Mouse (Mus musculus): ENCODE measurements around the gene Rasl2-9. TPM values are rescaled to one million over a fixed set of nuclear protein-coding genes. Genes with fewer than 3 reads are reported as not detected.
"Not testable (repeated sequence)": the region's sequence is repeated elsewhere in the genome, so short reads cannot be mapped to it uniquely, and the experiment has no call there.

Rasl2-9 gene
- polyA plus RNA-seq (2015; fragmentation: Nextera tagmentation; extraction: Ambion mirVana), result 0.60 and 0.80 TPM in 2 replicates

GRCm38 (mm10) chr7:5125549-5126406 lies at the start of gene Rasl2-9:
Gene Rasl2-9 (minus strand): TSS chr7:5125950.
- Histone ChIP-seq H3K4me2 (replicated peaks) (peak within 1 kb of the TSS; percentile 60), H3K27me3 (no peaks in the 10 kb centered on the region), H3K27ac (replicated peaks) (no peak within 1 kb of the TSS), H3K9ac (no peak within 1 kb of the TSS), H3K36me3 (no peaks in the 10 kb centered on the region), H3K4me3 (replicated peaks) (peak within 1 kb of the TSS; percentile 40), H3K9me3 (replicated peaks) (no peaks in the 10 kb centered on the region), H3K4me1 (0 out of 2 replicates have a peak, but pooled peaks cover 7% of the 10 kb centered on the region)
- 18% methylated on average over 42 of the region's 42 CpGs for WGBS
- ATAC-seq (ENCODE audit: insufficient number of reproducible peaks, low FRiP score, low TSS enrichment, low read depth), result peak; percentile 63; the same call in 1 of the 2 replicates

GRCm38 (mm10) chr7:5149570-5149969 lies 23.8 kb upstream of the Rasl2-9 start, which contains the start of gene Vmn1r55:
Gene Vmn1r55 (minus strand): TSS chr7:5149670.
- H3K27me3 ChIP-seq; H3K4me3 ChIP-seq (replicated peaks); H3K4me1 ChIP-seq; H3K9ac ChIP-seq; H3K9me3 ChIP-seq (replicated peaks); H3K36me3 ChIP-seq; H3K27ac ChIP-seq (replicated peaks); ATAC-seq (ENCODE audit: insufficient number of reproducible peaks, low FRiP score, low TSS enrichment, low read depth); H3K4me2 ChIP-seq (replicated peaks): not testable (repeated sequence)

- 0 out of 2 replicates have a peak, but pooled peaks cover 7% of the 10 kb centered on the region for H3K4me1 ChIP-seq
- no peaks in the 10 kb centered on the region for H3K36me3 ChIP-seq
- no peaks in the 10 kb centered on the region for H3K27me3 ChIP-seq
- WGBS, result 90% methylated on average over 8 of the region's 8 CpGs
- H3K4me3 ChIP-seq (replicated peaks), result no peak overlapping the region
- H3K9ac ChIP-seq, result no peak overlapping the region
- no peak overlapping the region; the same call in 1 of the 2 replicates for H3K4me2 ChIP-seq (replicated peaks)
- no peak overlapping the region for H3K27ac ChIP-seq (replicated peaks)
- H3K9me3 ChIP-seq (replicated peaks), result no peaks in the 10 kb centered on the region
- no peak for ATAC-seq (ENCODE audit: insufficient number of reproducible peaks, low FRiP score, low TSS enrichment, low read depth)
Measured at GRCm38 (mm10) chr7:5125078-5125477, 672 bp downstream of the Rasl2-9 start.

GRCm38 (mm10) chr7:5116850-5117249 lies 8.9 kb downstream of the Rasl2-9 start, which contains the start of gene Rfpl4:
Gene Rfpl4 (minus strand): TSS chr7:5116950.
- H3K9ac ChIP-seq, result no peak within 1 kb of the TSS
- peaks cover 10% of the 10 kb centered on the region; the same call in 1 of the 2 replicates for H3K4me1 ChIP-seq
- ATAC-seq (ENCODE audit: insufficient number of reproducible peaks, low FRiP score, low TSS enrichment, low read depth), result no peak
- no peaks in the 10 kb centered on the region for H3K36me3 ChIP-seq
- 85% methylated on average over 3 of the region's 3 CpGs for WGBS
- H3K4me2 ChIP-seq (replicated peaks), result no peak within 1 kb of the TSS
- no peaks in the 10 kb centered on the region for H3K9me3 ChIP-seq (replicated peaks)
- no peak within 1 kb of the TSS for H3K27ac ChIP-seq (replicated peaks)
- no peaks in the 10 kb centered on the region for H3K27me3 ChIP-seq
- no peak within 1 kb of the TSS for H3K4me3 ChIP-seq (replicated peaks)

- no peak overlapping the region for H3K9ac ChIP-seq
- no peaks in the 10 kb centered on the region for H3K36me3 ChIP-seq
- peak overlapping the region; percentile 55; the same call in 1 of the 2 replicates for H3K27ac ChIP-seq (replicated peaks)
- no peaks in the 10 kb centered on the region for H3K27me3 ChIP-seq
- 16% methylated on average over 3 of the region's 3 CpGs for WGBS
- H3K4me3 ChIP-seq (replicated peaks), result no peak overlapping the region
- H3K4me1 ChIP-seq, result peaks cover 10% of the 10 kb centered on the region; the same call in 1 of the 2 replicates
- no peaks in the 10 kb centered on the region for H3K9me3 ChIP-seq (replicated peaks)
- no peak overlapping the region for H3K4me2 ChIP-seq (replicated peaks)
- ATAC-seq (ENCODE audit: insufficient number of reproducible peaks, low FRiP score, low TSS enrichment, low read depth), result peak; percentile 15; the same call in 1 of the 2 replicates
Measured at GRCm38 (mm10) chr7:5112701-5113100, 13.0 kb downstream of the Rasl2-9 start.

- no peak overlapping the region for H3K9ac ChIP-seq
- no peaks in the 10 kb centered on the region for H3K36me3 ChIP-seq
- WGBS, result 78% methylated on average over 8 of the region's 8 CpGs
- H3K9me3 ChIP-seq (replicated peaks), result no peaks in the 10 kb centered on the region
- H3K4me3 ChIP-seq (replicated peaks), result no peak overlapping the region
- no peaks in the 10 kb centered on the region for H3K27me3 ChIP-seq
- H3K4me1 ChIP-seq, result peaks cover 10% of the 10 kb centered on the region; the same call in 1 of the 2 replicates
- ATAC-seq (ENCODE audit: insufficient number of reproducible peaks, low FRiP score, low TSS enrichment, low read depth), result no peak
- no peak overlapping the region for H3K27ac ChIP-seq (replicated peaks)
- H3K4me2 ChIP-seq (replicated peaks), result no peak overlapping the region
Measured at GRCm38 (mm10) chr7:5109301-5109700, 16.4 kb downstream of the Rasl2-9 start.

- no peak overlapping the region for H3K4me3 ChIP-seq (replicated peaks)
- peaks cover 9% of the 10 kb centered on the region; the same call in 1 of the 2 replicates for H3K4me1 ChIP-seq
- H3K9me3 ChIP-seq (replicated peaks), result no peaks in the 10 kb centered on the region
- no peak overlapping the region for H3K4me2 ChIP-seq (replicated peaks)
- H3K9ac ChIP-seq, result no peak overlapping the region
- ATAC-seq (ENCODE audit: insufficient number of reproducible peaks, low FRiP score, low TSS enrichment, low read depth), result no peak
- 86% methylated on average over 4 of the region's 4 CpGs for WGBS
- no peaks in the 10 kb centered on the region for H3K36me3 ChIP-seq
- no peaks in the 10 kb centered on the region for H3K27me3 ChIP-seq
- H3K27ac ChIP-seq (replicated peaks), result no peak overlapping the region
Measured at GRCm38 (mm10) chr7:5108272-5108671, 17.5 kb downstream of the Rasl2-9 start.

GRCm38 (mm10) chr7:5102564-5102963 lies 23.2 kb downstream of the Rasl2-9 start:
- H3K27me3 ChIP-seq, result no peaks in the 10 kb centered on the region
- H3K4me2 ChIP-seq (replicated peaks), result no peak overlapping the region
- H3K4me1 ChIP-seq, result no peaks in the 10 kb centered on the region
- no peak overlapping the region for H3K4me3 ChIP-seq (replicated peaks)
- no peak for ATAC-seq (ENCODE audit: insufficient number of reproducible peaks, low FRiP score, low TSS enrichment, low read depth)
- H3K9me3 ChIP-seq (replicated peaks), result no peaks in the 10 kb centered on the region
- 87% methylated on average over 2 of the region's 2 CpGs for WGBS
- H3K36me3 ChIP-seq, result peaks cover 17% of the 10 kb centered on the region
- H3K9ac ChIP-seq, result no peak overlapping the region
- H3K27ac ChIP-seq (replicated peaks), result no peak overlapping the region

GRCm38 (mm10) chr7:5101066-5101663 lies 24.6 kb downstream of the Rasl2-9 start:
- H3K9ac ChIP-seq, result no peak overlapping the region
- peaks cover 30% of the 10 kb centered on the region for H3K36me3 ChIP-seq
- WGBS, result 87% methylated on average over 10 of the region's 10 CpGs
- H3K4me1 ChIP-seq, result no peaks in the 10 kb centered on the region
- H3K4me2 ChIP-seq (replicated peaks), result no peak overlapping the region
- no peak for ATAC-seq (ENCODE audit: insufficient number of reproducible peaks, low FRiP score, low TSS enrichment, low read depth)
- H3K4me3 ChIP-seq (replicated peaks), result no peak overlapping the region
- H3K27me3 ChIP-seq, result no peaks in the 10 kb centered on the region
- no peaks in the 10 kb centered on the region for H3K9me3 ChIP-seq (replicated peaks)
- H3K27ac ChIP-seq (replicated peaks), result no peak overlapping the region

GRCm38 (mm10) chr7:5099796-5100195 lies 26.0 kb downstream of the Rasl2-9 start:
- Histone ChIP-seq H3K9ac (no peak overlapping the region), H3K4me3 (replicated peaks) (no peak overlapping the region), H3K4me2 (replicated peaks) (no peak overlapping the region), H3K27me3 (no peaks in the 10 kb centered on the region), H3K27ac (replicated peaks) (no peak overlapping the region), H3K9me3 (replicated peaks) (no peaks in the 10 kb centered on the region), H3K36me3 (peaks cover 43% of the 10 kb centered on the region), H3K4me1 (no peaks in the 10 kb centered on the region)
- 72% methylated on average over 3 of the region's 3 CpGs for WGBS
- ATAC-seq (ENCODE audit: insufficient number of reproducible peaks, low FRiP score, low TSS enrichment, low read depth), result no peak

- Histone ChIP-seq H3K4me1 (no peaks in the 10 kb centered on the region), H3K4me3 (replicated peaks) (no peak overlapping the region), H3K27me3 (no peaks in the 10 kb centered on the region), H3K27ac (replicated peaks) (no peak overlapping the region), H3K36me3 (peaks cover 54% of the 10 kb centered on the region), H3K4me2 (replicated peaks) (no peak overlapping the region), H3K9ac (no peak overlapping the region), H3K9me3 (replicated peaks) (no peaks in the 10 kb centered on the region)
- ATAC-seq (ENCODE audit: insufficient number of reproducible peaks, low FRiP score, low TSS enrichment, low read depth), result no peak
- WGBS, result 85% methylated on average over 5 of the region's 5 CpGs
Measured at GRCm38 (mm10) chr7:5098769-5099168, 27.0 kb downstream of the Rasl2-9 start.

Measured in embryonic facial prominence, embryonic 15.5 days (tissue).